Mouse (Mus musculus): Measurements from ENCODE around the gene Hecw2. TPM values are rescaled to one million over a fixed set of nuclear protein-coding genes. Genes with fewer than 3 reads are reported as not detected.
A peak's percentile ranks its signal among the peaks of the same experiment; 100 is the strongest.

Gene Hecw2
- polyA plus RNA-seq, 2 experiments, result 2.2 to 2.8 TPM

- Histone ChIP-seq H3K27me3 (ENCODE audit: control insufficient read depth, insufficient read depth, low read length) (no peaks in the 10 kb centered on the region), H3K9me3 (ENCODE audit: control insufficient read depth, low read length) (no peaks in the 10 kb centered on the region), H3K27ac (replicated peaks; ENCODE audit: low read depth, low read length) (no peak overlapping the region), H3K4me1 (ENCODE audit: control insufficient read depth, insufficient read depth, low read length) (no peaks in the 10 kb centered on the region), H3K4me2 (replicated peaks; ENCODE audit: low read depth, low read length, severe bottlenecking) (no peak overlapping the region), H3K4me3 (replicated peaks; ENCODE audit: low read length) (no peak overlapping the region), H3K36me3 (ENCODE audit: control insufficient read depth, insufficient read depth, low read length) (no peaks in the 10 kb centered on the region), H3K9ac (ENCODE audit: low read depth, low read length, severe bottlenecking) (no peak overlapping the region)
- WGBS, result 76% methylated on average over 1 of the region's 1 CpGs
- DNase-seq (ENCODE audit: low spot score), result no peak
- no peak for ATAC-seq (ENCODE audit: low FRiP score, low read depth)
- TF ChIP-seq POLR2A (IDR thresholded peaks at IDR 0.05; ENCODE audit: borderline replicate concordance, extremely low read depth, insufficient read depth, insufficient read length), result no peak
Observed at GRCm38 (mm10) chr1:54159531-54159930, 35.4 kb downstream of the Hecw2 start.

GRCm38 (mm10) chr1:54153216-54153786, 41.7 kb downstream of the Hecw2 start:
- Histone ChIP-seq H3K27ac (replicated peaks; ENCODE audit: low read depth, low read length) (no peak overlapping the region), H3K4me1 (ENCODE audit: control insufficient read depth, insufficient read depth, low read length) (no peaks in the 10 kb centered on the region), H3K9ac (ENCODE audit: low read depth, low read length, severe bottlenecking) (no peak overlapping the region), H3K27me3 (ENCODE audit: control insufficient read depth, insufficient read depth, low read length) (no peaks in the 10 kb centered on the region), H3K36me3 (ENCODE audit: control insufficient read depth, insufficient read depth, low read length) (no peaks in the 10 kb centered on the region), H3K4me3 (replicated peaks; ENCODE audit: low read length) (no peak overlapping the region), H3K4me2 (replicated peaks; ENCODE audit: low read depth, low read length, severe bottlenecking) (no peak overlapping the region), H3K9me3 (ENCODE audit: control insufficient read depth, low read length) (no peaks in the 10 kb centered on the region)
- ATAC-seq (ENCODE audit: low FRiP score, low read depth), result no peak
- no peak for DNase-seq (ENCODE audit: low spot score)
- no peak for TF ChIP-seq POLR2A (IDR thresholded peaks at IDR 0.05; ENCODE audit: borderline replicate concordance, extremely low read depth, insufficient read depth, insufficient read length)
- 88% methylated on average over 6 of the region's 6 CpGs for WGBS

- no peaks in the 10 kb centered on the region for H3K9me3 ChIP-seq (ENCODE audit: control insufficient read depth, low read length)
- ATAC-seq (ENCODE audit: low FRiP score, low read depth) (no peak), DNase-seq (ENCODE audit: low spot score) (no peak)
- no peaks in the 10 kb centered on the region for H3K27me3 ChIP-seq (ENCODE audit: control insufficient read depth, insufficient read depth, low read length)
- H3K36me3 ChIP-seq (ENCODE audit: control insufficient read depth, insufficient read depth, low read length), result no peaks in the 10 kb centered on the region
- no peak overlapping the region for H3K9ac ChIP-seq (ENCODE audit: low read depth, low read length, severe bottlenecking)
- 91% methylated on average over 5 of the region's 5 CpGs for WGBS
- no peak overlapping the region for H3K27ac ChIP-seq (replicated peaks; ENCODE audit: low read depth, low read length)
- TF ChIP-seq POLR2A (IDR thresholded peaks at IDR 0.05; ENCODE audit: borderline replicate concordance, extremely low read depth, insufficient read depth, insufficient read length), result no peak
- H3K4me2 ChIP-seq (replicated peaks; ENCODE audit: low read depth, low read length, severe bottlenecking), result no peak overlapping the region
- no peaks in the 10 kb centered on the region for H3K4me1 ChIP-seq (ENCODE audit: control insufficient read depth, insufficient read depth, low read length)
- no peak overlapping the region for H3K4me3 ChIP-seq (replicated peaks; ENCODE audit: low read length)
Observed at GRCm38 (mm10) chr1:54145106-54145505, 49.9 kb downstream of the Hecw2 start.

GRCm38 (mm10) chr1:54133802-54134436, 61.0 kb downstream of the Hecw2 start:
- no peak overlapping the region for H3K9ac ChIP-seq (ENCODE audit: low read depth, low read length, severe bottlenecking)
- no peak overlapping the region for H3K4me2 ChIP-seq (replicated peaks; ENCODE audit: low read depth, low read length, severe bottlenecking)
- DNase-seq (ENCODE audit: low spot score), result no peak
- ATAC-seq (ENCODE audit: low FRiP score, low read depth), result no peak
- 0 out of 2 replicates have a peak, but pooled peaks cover 1% of the 10 kb centered on the region for H3K4me1 ChIP-seq (ENCODE audit: control insufficient read depth, insufficient read depth, low read length)
- H3K4me3 ChIP-seq (replicated peaks; ENCODE audit: low read length), result no peak overlapping the region
- no peaks in the 10 kb centered on the region for H3K27me3 ChIP-seq (ENCODE audit: control insufficient read depth, insufficient read depth, low read length)
- TF ChIP-seq POLR2A (IDR thresholded peaks at IDR 0.05; ENCODE audit: borderline replicate concordance, extremely low read depth, insufficient read depth, insufficient read length), result no peak
- no peaks in the 10 kb centered on the region for H3K36me3 ChIP-seq (ENCODE audit: control insufficient read depth, insufficient read depth, low read length)
- WGBS, result 49% methylated on average over 4 of the region's 4 CpGs
- no peak overlapping the region for H3K27ac ChIP-seq (replicated peaks; ENCODE audit: low read depth, low read length)
- no peaks in the 10 kb centered on the region for H3K9me3 ChIP-seq (ENCODE audit: control insufficient read depth, low read length)

- no peak overlapping the region for H3K9ac ChIP-seq (ENCODE audit: low read depth, low read length, severe bottlenecking)
Observed at GRCm38 (mm10) chr1:54128714-54129431, 66.1 kb downstream of the Hecw2 start.

More at GRCm38 (mm10) chr1:54128714-54129431, 66.1 kb downstream of the Hecw2 start:
- H3K4me3 ChIP-seq (replicated peaks; ENCODE audit: low read length), result no peak overlapping the region
- no peak overlapping the region for H3K4me2 ChIP-seq (replicated peaks; ENCODE audit: low read depth, low read length, severe bottlenecking)
- no peak for TF ChIP-seq POLR2A (IDR thresholded peaks at IDR 0.05; ENCODE audit: borderline replicate concordance, extremely low read depth, insufficient read depth, insufficient read length)
- ATAC-seq (ENCODE audit: low FRiP score, low read depth) (no peak), DNase-seq (ENCODE audit: low spot score) (peak; percentile 14)
- peaks cover 13% of the 10 kb centered on the region for H3K4me1 ChIP-seq (ENCODE audit: control insufficient read depth, insufficient read depth, low read length)
- no peaks in the 10 kb centered on the region for H3K9me3 ChIP-seq (ENCODE audit: control insufficient read depth, low read length)
- WGBS, result 78% methylated on average over 5 of the region's 5 CpGs
- no peaks in the 10 kb centered on the region for H3K36me3 ChIP-seq (ENCODE audit: control insufficient read depth, insufficient read depth, low read length)
- H3K27ac ChIP-seq (replicated peaks; ENCODE audit: low read depth, low read length), result no peak overlapping the region
- H3K27me3 ChIP-seq (ENCODE audit: control insufficient read depth, insufficient read depth, low read length), result no peaks in the 10 kb centered on the region

All from limb, embryonic 14.5 days (tissue).